Mouse (Mus musculus) neutrophil, adult 5-6 weeks (primary cell): ENCODE results near the gene Rnf208. TPM values are rescaled to one million over a fixed set of nuclear protein-coding genes. Genes with fewer than 3 reads are reported as not detected.
A peak's percentile ranks its signal among the peaks of the same experiment; 100 is the strongest.

Experiments used
- ATAC-seq: fragments of 151-379, 151-347 bp; 2 replicates; pipeline ENCODE4 v1.8.0; 2017; ENCODE audit warnings: mild to moderate bottlenecking, moderate TSS enrichment; ENCODE audit not compliant: insufficient number of reproducible peaks, poor library complexity, low FRiP score, severe bottlenecking; ENCODE audit errors: extremely low read depth
- total RNA-seq: library from RNA; stranded (forward); fragments of 200-1000 nt; gene quantifications from 2 replicates; pipeline ENCODE4 v1.2.3, GENCODE M21; 2017

Rnf208 gene
- total RNA-seq, 1 experiment from 2014 or later: 0.58 TPM

GRCm38 (mm10) chr2:25223681-25224491, 18.2 kb upstream of the Rnf208 start:
- ATAC-seq: peak; percentile 2

GRCm38 (mm10) chr2:25224492-25224765, 17.6 kb upstream of the Rnf208 start, which contains the start of gene Tubb4b:
TSS of gene Tubb4b (minus strand) at chr2:25224702.
- ATAC-seq: no peak

- peak; percentile 80 for ATAC-seq
Observed at GRCm38 (mm10) chr2:25224766-25225752, 17.0 kb upstream of the Rnf208 start.

- ATAC-seq: no peak
Observed at GRCm38 (mm10) chr2:25225811-25226379, 16.2 kb upstream of the Rnf208 start.

GRCm38 (mm10) chr2:25226864-25227263, 15.2 kb upstream of the Rnf208 start:
- ATAC-seq: no peak

GRCm38 (mm10) chr2:25227406-25227805, 14.6 kb upstream of the Rnf208 start:
- ATAC-seq: no peak

- peak; percentile 47 for ATAC-seq
Observed at GRCm38 (mm10) chr2:25228431-25228889, 13.6 kb upstream of the Rnf208 start.

- ATAC-seq: no peak
Observed at GRCm38 (mm10) chr2:25228995-25229530, 13.0 kb upstream of the Rnf208 start.

GRCm38 (mm10) chr2:25229582-25229981, 12.5 kb upstream of the Rnf208 start:
- no peak for ATAC-seq

- no peak for ATAC-seq
Observed at GRCm38 (mm10) chr2:25230581-25230980, 11.5 kb upstream of the Rnf208 start.

- ATAC-seq: no peak
Observed at GRCm38 (mm10) chr2:25231038-25231437, 11.0 kb upstream of the Rnf208 start.

- no peak for ATAC-seq
Observed at GRCm38 (mm10) chr2:25233421-25233820, 8.6 kb upstream of the Rnf208 start.

GRCm38 (mm10) chr2:25234050-25234449, 8.0 kb upstream of the Rnf208 start, which contains the start of gene Slc34a3:
TSS of gene Slc34a3 (minus strand) at chr2:25234364.
- no peak for ATAC-seq

GRCm38 (mm10) chr2:25234551-25235220, 7.4 kb upstream of the Rnf208 start:
- no peak for ATAC-seq

GRCm38 (mm10) chr2:25236614-25237013, 5.4 kb upstream of the Rnf208 start, which contains the start of gene Rnf224:
TSS of gene Rnf224 (minus strand) at chr2:25236787.
- ATAC-seq: no peak

GRCm38 (mm10) chr2:25237522-25237921, 4.5 kb upstream of the Rnf208 start:
- no peak for ATAC-seq

GRCm38 (mm10) chr2:25238106-25238505, 3.9 kb upstream of the Rnf208 start:
- no peak for ATAC-seq

- ATAC-seq: no peak
Observed at GRCm38 (mm10) chr2:25239766-25240165, 2.3 kb upstream of the Rnf208 start.
